Mouse (Mus musculus): ENCODE results near the gene Akt1.

Akt1 gene

DNA sequence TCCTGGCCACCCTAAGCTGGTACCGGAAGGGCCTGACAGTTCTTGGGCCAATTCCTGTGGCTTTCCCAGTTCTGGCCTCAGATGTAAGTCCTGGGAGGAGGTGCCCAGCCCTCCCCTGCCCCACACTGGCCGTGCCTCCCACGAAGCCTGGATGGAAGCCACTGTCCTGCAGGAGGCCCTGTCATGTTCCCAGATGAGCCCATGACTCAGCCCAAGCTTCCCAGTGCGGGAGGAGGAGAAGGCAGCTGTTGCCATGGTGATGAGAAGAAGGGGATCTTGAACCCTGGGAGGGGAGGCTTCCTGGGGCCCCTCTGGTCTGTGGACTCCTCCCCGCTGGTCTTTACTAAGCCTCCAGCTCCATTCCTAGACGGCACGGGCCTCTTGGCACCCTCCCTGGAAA lies 8.7 kb upstream of the Akt1 start:
- DNase-seq: no peak

DNA sequence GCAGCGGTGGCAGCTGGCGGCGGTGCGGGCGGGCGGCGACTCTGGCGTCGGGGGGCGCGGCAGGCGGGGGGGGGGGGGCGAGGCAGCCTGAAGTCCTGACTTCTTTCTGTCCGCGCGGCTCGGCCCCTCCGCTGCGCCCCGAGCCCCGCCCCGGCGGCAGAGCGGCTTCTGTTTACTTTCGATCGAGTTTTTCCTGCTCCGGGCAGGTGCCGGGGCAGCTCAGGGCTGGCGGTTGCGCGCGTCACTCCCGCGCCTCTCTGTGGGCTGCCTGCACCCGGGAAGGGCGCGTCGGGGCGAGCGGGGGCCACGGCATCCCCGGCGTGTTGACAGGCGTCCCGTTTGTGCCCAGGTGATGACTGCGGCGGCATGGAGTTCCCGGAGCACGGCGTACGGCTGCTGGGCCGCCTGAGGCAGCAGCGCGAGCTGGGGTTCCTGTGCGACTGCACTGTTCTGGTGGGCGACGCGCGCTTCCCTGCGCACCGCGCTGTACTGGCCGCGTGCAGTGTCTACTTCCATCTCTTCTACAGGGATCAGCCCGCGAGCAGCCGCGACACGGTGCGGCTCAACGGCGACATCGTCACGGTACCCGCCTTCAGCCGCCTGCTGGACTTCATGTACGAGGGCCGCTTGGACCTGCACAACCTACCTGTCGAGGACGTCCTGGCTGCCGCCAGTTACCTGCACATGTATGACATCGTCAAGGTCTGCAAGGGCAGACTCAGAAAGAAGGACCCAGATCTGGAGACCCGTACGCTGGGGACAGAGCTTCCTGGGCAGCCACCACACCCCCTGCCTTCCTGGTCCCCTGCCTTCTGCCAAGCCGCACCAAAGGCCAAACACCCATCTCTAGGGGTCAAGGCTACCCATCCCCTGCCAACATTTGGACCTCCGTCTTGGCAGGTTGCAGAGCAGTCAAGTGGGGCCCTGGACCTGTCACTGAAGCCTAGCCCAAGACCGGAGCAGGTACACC lies 4.6 kb upstream of the Akt1 start:
- peak; percentile 55 for DNase-seq

DNA sequence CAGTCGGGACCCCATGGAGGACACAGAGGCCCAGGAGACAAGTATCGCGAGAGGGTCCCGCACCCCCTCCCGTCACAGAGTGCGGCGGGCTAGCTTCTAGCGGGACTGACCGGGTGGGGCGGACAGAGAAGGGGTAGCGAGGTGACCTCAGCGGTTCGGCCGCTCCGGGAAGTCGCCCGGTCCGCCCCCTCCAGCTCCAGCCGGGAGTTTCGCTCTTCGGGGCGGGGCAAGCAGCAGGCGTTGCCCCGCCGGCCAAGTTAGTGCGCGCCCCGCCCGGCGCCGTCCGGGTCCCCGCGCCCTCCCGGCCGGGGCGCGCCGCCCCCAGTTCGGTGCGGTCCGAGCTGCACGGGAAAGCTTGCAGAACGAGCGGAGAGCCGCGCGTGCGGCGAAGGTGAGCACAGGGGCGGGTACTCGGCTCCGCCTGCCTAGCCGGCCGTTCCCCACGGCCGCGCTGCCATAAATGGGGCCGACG lies 3.9 kb upstream of the Akt1 start, which contains the start of gene Zbtb42:
Zbtb42 (plus strand) TSS at position 274 of the 472 bp plus-strand sequence.
- peak; percentile 33 for DNase-seq

DNA sequence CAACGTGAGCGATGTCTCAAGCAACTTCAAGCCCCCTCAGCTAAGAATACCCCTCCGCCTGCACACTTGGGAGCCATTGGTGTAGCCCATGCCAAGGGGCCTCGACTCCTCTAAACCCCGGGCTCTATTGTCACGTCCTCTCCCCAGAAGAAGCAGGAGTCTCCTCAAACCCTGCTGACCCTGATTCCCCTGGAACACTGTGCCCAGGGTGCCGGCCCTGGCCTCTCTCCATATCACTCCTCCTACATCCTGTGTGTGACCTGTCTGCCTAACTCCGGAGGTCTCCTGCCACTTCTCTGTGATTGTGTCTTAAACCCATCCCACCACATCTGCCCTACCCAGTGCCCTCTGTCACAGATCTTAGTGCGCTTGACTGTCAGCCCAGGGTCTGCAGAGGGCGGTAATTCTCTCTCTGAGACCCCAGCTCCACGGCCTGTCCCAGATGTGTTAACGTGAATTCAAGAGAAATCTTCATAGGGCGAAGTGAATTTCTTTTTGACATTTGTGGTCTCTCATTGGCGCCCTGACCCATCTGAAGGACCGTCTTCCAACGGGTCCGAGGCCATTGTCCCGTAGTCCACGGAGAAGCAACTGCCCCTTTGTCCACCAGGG lies 3.4 kb upstream of the Akt1 start:
- DNase-seq: no peak

DNA sequence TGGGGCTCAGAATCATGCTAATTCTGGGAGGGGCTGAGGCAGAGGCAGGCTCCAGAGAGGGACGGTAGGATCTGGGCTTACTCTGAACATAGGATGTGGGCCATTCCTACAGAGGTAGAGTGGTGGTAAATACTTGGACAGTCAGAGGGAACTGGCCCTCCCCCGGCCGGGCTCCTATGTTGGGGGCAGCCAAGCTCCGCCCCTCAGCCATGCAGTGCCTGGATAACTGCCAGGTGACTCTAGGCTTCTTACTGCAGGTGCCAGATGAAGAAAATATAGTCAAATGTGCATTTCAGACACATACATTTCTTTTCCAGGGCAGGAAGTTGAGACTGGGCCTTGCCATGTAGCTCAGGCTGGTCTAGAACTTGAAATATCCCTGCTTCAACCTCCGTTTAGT lies 2.4 kb upstream of the Akt1 start:
- DNase-seq: no peak

DNA sequence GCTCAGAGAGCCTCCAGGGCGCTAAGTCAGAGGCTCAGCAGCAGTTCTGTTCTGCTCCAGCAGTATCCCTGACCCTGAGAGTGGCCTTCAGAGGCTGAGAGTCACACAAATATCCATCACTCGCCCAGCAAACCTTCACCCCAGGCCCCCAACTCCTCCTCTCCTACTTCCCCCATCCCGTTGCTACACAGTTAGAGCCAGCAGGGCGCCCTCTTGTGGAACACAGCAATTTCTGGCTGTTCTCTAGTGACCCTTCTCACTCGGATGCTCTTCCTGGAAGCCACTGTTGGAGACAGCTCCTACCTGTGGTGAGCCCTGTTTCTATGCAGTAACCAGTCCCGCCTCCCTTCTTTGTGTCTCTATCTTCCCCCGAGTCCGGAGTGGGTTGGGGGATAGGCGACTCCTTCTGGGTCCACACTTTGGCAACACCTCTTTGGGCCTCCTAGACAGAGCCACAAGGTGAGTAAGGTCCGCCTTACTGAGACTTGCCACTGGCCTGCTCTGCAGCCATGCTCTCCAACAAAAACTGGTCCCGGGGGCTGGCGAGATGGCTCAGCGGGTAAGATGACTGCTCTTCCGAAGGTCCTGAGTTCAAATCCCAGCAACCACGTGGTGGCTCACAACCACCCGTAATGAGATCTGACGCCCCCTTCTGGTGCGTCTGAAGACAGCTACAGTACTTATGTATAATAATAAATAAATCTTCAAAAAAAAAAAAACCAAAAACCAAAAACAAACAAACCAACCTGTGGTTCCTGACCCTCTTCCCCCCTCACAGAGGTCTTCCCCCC lies 756 bp upstream of the Akt1 start:
- DNase-seq: peak; percentile 90

DNA sequence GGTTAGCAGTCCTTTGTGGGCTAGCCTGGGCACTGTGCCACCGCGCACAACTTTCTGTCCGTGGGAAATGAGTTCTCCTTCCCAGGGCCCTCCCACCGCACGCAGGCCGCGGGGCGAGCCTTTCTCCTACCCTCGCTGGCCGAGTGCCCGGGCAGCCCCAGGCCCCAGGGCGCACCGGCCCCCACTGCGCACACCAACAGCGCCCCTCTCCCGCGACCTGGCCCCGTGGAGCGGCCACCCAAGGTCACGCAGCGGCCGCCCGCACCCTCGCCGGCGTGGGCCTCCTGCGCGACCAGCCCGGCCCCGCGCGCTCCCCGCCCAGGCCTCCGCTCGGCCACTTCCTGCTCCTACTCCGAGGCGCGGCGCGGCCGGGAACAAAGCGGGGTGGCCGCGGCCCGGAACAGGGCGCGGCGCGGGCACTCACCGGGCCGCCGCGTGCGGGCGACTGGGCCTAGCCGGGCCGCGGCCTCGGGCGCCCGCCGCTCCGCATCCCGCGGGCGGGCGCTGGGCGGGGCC lies 1.1 kb downstream of the Akt1 start:
- peak; percentile 47 for DNase-seq

DNA sequence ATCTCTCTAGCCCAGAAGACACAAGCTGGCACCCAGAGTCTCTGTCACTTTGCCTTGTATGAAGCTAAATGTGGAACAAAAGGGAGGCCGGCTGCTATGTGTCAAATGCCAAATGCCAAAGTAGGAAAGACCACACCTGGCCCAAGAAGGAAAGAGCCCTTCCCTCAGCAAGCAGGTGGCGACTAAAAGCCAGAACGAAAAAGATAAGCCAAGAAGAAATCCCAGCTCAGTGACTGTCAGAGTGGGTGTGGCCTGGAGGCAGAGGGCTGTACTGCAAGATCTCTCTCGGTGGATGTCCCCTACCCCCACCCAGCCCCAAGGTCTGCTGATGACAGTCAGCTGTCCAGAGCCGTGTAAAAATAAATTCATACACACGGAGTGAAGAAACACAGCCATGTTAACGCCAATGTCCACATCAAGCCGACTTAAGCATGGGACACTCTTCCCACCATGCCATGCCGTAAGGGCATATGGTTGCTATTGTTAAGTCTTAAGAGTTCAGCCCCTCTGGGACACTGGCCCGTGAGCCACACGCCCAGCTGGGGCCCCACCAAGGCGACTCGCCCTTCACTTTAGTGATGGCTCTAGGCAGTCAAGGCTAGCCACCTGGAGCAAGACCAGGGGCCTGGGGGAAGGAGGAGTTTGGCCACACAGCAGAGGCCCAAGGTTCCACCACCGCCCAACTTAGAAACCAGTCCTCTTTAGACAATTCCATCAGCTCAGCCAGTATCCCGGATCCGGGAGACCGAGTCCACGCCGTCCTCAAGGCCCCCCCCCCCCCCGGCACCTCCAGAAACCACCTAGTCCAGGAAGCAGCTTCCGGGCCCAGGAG lies 1.7 kb downstream of the Akt1 start:
- peak; percentile 27 for DNase-seq

DNA sequence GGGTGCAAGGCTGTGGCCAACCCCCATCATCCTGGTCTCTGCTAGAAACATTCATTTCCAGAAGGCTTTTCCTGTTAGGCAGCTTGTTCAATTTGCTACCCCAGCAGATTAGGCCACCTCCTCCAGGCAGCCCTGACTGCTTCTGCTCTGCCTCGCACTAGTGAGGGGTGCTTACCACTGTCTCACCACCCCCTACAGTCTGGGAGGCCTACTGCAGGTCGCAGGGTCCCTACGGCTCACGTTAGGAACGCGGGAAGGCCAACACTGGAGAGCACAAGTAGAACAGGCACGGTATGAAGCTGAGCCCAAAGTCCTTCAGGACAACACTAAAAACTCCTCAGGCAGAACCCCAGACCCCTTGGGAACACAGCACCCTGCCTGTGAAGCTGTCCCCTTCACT lies 2.8 kb downstream of the Akt1 start:
- no peak for DNase-seq

DNA sequence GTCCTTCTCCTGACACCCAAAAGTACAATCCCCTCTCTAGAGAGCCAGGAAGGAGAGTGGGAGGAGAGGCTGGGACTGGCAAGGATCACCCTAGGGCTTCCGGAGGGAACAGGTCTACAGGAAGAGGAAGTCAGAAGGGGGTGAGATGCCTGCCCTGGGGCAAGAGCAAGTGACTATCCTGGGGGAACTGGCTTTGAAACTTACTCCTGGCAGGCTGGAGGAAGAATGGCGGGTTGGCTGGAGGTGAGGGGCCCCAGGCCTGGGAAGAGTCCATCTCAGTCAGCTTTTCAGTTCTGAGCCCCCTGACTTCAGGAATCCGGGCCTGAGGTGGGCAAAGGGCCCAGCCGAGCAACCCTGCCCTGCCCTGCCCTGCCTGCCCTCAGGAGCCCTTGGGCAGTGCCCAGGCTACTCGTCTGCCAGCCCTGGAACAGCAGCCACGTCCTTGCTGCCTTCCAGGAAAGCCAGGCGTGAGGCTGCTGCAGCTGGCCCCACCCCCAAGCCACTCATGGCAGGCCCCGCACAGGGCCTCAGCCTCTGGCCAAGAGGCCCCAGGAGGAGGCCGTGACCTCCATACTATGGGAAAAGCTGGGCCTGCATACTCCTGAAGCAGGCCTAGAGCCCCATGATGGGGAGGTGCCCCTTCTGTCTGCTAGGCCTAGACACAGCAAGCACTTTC lies 3.8 kb downstream of the Akt1 start:
- no peak for DNase-seq

DNA sequence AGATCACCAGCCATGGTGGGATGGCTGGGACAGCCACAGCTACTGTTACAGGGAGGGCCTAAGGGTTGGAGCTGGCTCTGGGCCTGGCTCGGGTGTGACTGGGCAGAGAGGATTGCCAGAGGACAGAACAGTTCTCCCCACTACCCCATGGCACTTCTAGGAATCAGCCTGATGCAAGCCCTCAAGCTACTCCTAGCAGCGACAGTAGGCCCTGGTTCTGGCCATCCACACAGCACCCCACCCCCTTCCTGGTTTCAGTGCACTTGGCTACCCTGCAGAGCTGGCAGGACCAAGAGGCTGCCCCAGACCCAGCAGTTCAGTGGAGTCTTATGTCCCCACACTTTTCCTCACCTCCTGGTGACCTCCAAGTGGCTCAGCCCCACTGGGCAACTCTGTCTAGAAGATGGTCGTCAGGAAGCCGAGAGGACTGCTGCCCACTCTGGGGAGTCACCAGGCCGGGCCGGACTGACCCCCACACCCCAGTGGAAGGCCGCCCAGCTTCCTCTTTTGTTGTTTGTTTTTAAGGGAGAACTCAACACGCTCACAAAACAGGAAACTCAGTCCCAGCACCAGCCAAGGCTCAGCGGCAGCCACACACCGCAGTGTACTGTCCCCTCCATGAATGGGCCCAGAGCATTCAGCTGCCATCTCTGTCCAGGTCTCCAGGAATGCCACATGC lies 6.9 kb downstream of the Akt1 start:
- DNase-seq: no peak

DNA sequence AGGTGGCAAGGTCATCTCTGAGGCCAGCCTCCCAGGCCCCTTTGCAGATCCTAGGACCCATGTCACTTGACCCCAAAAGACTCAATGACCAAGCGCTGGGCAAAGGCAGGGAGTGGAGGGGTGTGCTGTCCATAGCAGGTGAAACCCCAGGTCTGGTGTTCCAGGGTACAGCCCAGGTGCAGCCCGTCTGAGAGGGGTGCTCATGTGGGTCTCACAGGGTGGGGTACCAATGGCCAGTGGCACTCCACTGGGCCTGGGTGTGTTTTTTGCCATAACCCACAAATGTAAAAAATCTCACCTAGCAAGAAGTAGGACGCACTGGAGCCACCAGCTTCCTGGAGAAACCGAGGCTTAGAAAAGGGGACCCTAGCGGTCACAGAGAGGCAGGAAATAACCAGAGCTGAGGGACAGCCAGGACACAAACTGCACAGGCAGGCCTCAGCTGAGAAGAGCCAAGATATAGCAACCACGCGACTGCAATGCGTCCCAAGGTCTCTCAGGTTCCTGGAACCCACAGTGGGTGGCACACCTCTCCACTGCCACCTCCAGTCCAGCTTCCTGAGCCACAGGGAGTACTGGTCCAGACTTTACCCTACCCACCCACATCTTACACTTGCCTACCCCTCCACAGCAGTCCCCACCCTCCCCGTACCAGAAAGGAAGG lies 8.7 kb downstream of the Akt1 start:
- DNase-seq: no peak

DNA sequence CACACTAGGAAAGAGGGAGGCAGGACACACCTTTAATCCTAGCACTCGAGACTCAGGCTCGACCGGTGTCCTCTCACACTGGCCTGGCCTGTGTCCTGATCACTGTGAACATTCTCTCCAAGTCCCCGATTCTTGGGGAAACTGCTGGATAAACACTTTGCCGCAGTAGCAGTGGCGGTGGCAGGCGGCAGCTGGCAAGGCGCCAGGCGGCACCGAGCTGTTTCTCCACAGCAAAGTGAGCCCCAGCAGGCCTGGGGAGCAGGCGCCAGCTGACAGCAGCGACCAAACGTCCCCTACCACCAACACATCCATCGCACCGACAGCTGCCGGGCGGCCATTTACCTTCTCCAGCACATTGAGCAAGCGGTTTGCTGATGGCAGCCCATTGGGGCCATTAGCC lies 9.2 kb downstream of the Akt1 start:
- DNase-seq: no peak

DNA sequence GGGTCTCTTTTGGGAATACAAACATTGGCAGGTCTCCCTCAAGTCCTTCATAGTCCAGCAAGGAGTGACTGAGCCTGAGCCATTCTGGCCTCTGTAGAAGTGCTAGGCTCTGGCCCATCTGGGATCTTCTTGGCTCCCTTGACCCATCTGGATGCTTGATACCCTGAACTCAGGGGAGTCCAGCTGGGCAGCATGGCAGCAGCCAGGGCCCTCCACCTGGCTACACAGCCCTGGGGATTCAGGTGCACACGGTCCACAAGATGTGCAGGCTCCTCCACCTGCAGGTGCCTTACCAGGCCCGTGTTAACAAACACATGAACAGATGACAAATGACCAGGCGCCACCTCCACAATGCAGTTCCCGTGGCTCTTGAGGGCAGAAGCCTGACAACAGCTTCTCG lies 10.0 kb downstream of the Akt1 start:
- no peak for DNase-seq

DNA sequence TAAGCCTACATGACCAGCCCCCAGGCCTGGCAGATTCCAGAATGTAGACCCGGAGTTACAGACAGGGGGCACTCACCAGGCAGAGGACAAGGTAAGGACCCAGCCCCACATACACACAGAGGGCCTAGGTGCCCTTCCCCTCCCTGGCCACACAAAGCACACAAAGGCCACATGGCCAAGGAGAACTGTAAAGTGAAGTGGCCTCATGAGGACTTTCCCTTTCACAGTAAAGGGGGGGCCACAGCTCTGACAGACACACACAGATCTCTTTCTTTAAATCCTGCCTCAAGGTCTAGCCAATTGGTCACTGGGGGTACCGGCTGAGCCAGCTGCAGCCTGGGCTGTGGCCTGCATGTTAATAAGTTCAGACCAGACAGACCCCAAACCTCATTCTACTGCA lies 10.6 kb downstream of the Akt1 start:
- no peak for DNase-seq

DNA sequence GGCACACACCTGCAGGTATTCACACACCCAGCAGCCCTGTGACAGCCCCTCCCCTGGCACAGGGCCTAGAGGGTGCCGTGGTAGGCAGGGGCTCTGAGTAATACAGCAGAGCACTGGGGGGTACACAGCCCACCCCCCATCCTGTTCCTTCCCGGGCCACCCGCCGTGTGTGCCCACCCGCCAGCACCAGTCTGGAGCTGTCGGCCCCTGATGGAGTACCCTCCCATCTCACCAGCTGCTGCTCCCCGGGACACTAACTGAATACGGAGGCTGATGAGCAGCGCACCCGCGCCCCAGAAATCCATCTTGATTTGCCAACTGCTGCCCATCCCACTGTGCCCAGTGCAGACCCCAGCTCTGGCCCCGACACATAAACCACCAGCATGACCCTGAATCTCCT lies 11.0 kb downstream of the Akt1 start:
- DNase-seq: no peak

DNA sequence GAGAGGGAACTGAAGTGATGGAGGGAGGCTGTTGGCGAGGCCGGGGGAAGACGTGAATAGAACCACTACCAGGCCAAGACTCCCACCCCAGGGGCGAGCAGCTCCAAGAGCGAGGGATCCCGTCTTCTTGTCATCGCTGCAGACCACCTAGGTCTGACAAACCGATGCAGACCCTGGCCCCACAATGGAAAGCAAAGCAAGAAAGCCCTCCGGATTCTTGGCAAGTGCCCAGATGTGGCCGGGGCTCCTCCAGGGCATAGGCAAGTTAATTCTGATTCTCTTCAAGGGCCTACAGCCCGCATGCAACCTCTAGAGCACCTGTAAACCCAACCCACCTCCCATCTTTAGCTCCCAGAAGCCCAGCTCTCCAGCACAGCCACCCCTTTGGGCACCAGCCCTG lies 11.4 kb downstream of the Akt1 start:
- DNase-seq: no peak

DNA sequence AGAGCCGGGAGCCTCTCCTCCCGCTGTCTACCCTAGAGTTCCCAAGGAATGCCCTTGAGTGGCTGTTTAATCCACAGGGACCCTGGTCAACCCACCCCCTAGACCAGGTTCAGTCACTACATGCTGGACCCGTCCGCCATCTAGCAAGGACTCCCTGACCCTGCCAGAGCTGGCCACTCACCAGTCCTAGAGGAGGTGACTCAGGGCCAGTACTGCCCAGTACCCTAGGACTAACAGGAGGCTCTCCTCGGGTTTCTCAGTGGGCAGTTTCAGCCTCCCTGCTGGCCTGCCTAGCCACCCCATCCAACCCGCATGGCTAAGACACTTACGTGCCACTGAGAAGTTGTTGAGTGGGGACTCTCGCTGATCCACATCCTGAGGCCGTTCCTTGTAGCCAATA lies 12.8 kb downstream of the Akt1 start:
- no peak for DNase-seq

DNA sequence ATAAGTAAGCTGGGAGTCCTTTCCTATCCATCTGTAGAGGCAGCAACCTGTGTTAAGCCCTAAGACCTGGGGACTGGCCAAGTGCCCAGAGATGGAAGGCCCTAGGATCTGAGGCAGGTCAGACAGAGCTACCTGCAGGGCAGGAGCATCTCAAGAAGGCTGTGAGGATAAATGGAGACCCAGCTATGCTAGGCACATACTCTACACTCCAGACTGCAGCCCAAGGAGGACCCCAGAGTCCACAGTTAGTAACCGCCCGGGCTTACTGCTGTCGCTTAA lies 13.4 kb downstream of the Akt1 start:
- no peak for DNase-seq

DNA sequence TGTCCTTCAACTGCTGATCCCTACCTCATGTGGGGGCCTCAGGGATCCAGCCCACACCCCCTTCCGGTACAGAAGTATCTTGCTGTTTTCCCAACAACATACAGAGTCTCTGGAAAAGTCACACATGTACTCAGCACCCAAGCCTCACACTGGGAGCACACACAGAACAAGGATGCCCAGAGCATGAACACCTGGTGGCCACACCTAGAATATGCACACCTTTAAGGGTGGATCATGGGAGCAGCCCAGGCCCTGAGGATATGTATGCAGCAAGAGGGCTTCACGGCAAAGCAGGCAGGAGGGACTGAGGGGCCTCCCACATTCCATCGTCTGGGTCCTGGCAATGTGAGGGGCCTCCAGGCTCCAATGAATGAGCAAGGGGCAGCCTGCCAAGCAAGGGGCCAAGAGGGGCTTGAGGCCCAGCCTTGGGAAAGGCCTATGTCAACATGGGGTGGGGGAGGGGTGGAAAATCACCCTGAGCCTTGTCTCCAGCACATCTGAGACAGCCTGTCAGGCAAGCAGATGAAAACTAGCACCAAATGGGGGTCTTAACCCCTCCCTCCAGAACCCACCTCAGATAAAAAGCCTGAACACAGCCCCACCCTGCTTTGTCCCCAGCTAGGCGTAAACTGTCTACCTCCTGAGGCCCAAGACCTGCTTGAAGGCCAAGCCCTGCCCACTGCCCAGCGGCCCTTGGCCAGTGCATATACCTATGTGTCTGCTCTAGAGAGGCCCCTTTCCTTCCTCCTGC lies 13.9 kb downstream of the Akt1 start:
- no peak for DNase-seq
